In the genomic region with DNA sequence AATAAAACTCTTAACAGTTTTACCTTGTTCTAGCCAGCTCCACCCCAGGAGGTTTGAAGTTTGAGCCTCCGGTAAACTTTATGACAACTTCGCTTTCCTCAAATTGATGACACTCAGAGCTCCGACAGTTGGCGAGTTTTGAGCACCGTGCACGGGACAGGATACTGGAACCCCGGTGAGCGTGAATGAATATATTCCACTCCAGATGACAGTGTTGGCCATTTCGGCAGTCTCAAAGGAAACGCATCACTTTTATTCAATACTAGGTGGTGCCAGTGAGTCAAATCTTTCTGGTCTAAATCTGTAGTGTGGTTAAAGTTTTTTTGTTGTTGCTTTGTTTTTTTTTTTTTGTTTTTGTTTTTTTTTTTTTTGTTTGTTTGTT, we compare ENCODE assay signal across 8 mouse cellular contexts. TPM values are rescaled to one million over a fixed set of nuclear protein-coding genes. Genes with fewer than 3 reads are reported as not detected.
DNase-seq lines count a peak whose midpoint lies in the region; ATAC-seq and TF ChIP-seq lines count a peak whose summit lies in the region.

No protein-coding gene starts in this region.

- H3K27me3 ChIP-seq in forebrain, embryonic 10.5 days (ENCODE audit: poor library complexity, severe bottlenecking), result no peaks in the 10 kb centered on the region
- H3K27me3 ChIP-seq in hindbrain, embryonic 16.5 days (replicated peaks; ENCODE audit: control insufficient read depth, insufficient read depth, low read length), result no peaks in the 10 kb centered on the region
- H3K27me3 ChIP-seq in liver, embryonic 15.5 days, result no peaks in the 10 kb centered on the region
- no peaks in the 10 kb centered on the region; the same call in 1 of the 2 replicates for H3K27me3 ChIP-seq in neural tube, embryonic 14.5 days (ENCODE audit: control insufficient read depth, insufficient read depth, low read length)

- peaks cover 26% of the 10 kb centered on the region for H3K4me1 ChIP-seq in forebrain, embryonic 10.5 days
- H3K4me1 ChIP-seq in hindbrain, embryonic 16.5 days (ENCODE audit: control insufficient read depth, insufficient read depth, low read depth, low read length), result peaks cover 14% of the 10 kb centered on the region
- H3K4me1 ChIP-seq in liver, embryonic 15.5 days (replicated peaks), result peaks cover 29% of the 10 kb centered on the region
- peaks cover 9% of the 10 kb centered on the region for H3K4me1 ChIP-seq in neural tube, embryonic 14.5 days (ENCODE audit: control insufficient read depth, insufficient read depth, low read length)

- no peak for DNase-seq in layer of hippocampus, adult 2 months (ENCODE audit: low spot score in 2 of 2)
- no peak for DNase-seq in layer of hippocampus, adult 8-10 months (ENCODE audit: low spot score in 2 of 2)
- DNase-seq in forebrain, embryonic 10.5 days (ENCODE audit: extremely low spot score, low spot score), result peak; percentile 27
- DNase-seq in gastrocnemius, adult 8-10 months (ENCODE audit: low spot score in 2 of 2), result no peak

- H3K4me2 ChIP-seq in hindbrain, embryonic 16.5 days (ENCODE audit: low read length), result peak overlapping the region; percentile 57
- H3K4me2 ChIP-seq in liver, embryonic 15.5 days, result peak overlapping the region; percentile 86
- peak overlapping the region; percentile 94 for H3K4me2 ChIP-seq in neural tube, embryonic 14.5 days (ENCODE audit: low read depth, low read length)

- TF ChIP-seq CTCF in layer of hippocampus, adult 2 months (conservative IDR thresholded peaks at IDR 0.05), result peak; percentile 75

- H3K9me3 ChIP-seq in forebrain, embryonic 10.5 days, result no peaks in the 10 kb centered on the region
- no peaks in the 10 kb centered on the region for H3K9me3 ChIP-seq in hindbrain, embryonic 16.5 days (ENCODE audit: control insufficient read depth, low read length)
- H3K9me3 ChIP-seq in liver, embryonic 15.5 days (replicated peaks), result no peaks in the 10 kb centered on the region
- no peaks in the 10 kb centered on the region for H3K9me3 ChIP-seq in neural tube, embryonic 14.5 days (ENCODE audit: control insufficient read depth, low read length)

- ATAC-seq in activated CD4-positive, CD25-positive, alpha-beta regulatory T cell, adult 4 months, result peak; percentile 74
- ATAC-seq in hindbrain, embryonic 16.5 days, result no peak
- no peak for ATAC-seq in liver, embryonic 15.5 days (ENCODE audit: insufficient read depth)
- ATAC-seq in neural tube, embryonic 14.5 days (ENCODE audit: low read depth), result no peak

- peak overlapping the region; percentile 72 for H3K27ac ChIP-seq in layer of hippocampus, adult 2 months
- H3K27ac ChIP-seq in forebrain, embryonic 10.5 days, result peak overlapping the region; percentile 91
- H3K27ac ChIP-seq in hindbrain, embryonic 16.5 days (ENCODE audit: low read depth, low read length), result peak overlapping the region; percentile 71; the same call in 1 of the 2 replicates
- peak overlapping the region; percentile 60 for H3K27ac ChIP-seq in liver, embryonic 15.5 days (replicated peaks)
- peak overlapping the region; percentile 60; the same call in 1 of the 2 replicates for H3K27ac ChIP-seq in neural tube, embryonic 14.5 days (ENCODE audit: low read depth, low read length)

- H3K4me3 ChIP-seq in layer of hippocampus, adult 2 months, result peak overlapping the region; percentile 98
- H3K4me3 ChIP-seq in forebrain, embryonic 10.5 days, result peak overlapping the region; percentile 84
- peak overlapping the region; percentile 69 for H3K4me3 ChIP-seq in hindbrain, embryonic 16.5 days (ENCODE audit: low read length)
- H3K4me3 ChIP-seq in liver, embryonic 15.5 days (replicated peaks), result peak overlapping the region; percentile 78
- H3K4me3 ChIP-seq in neural tube, embryonic 14.5 days (ENCODE audit: low read depth, low read length), result peak overlapping the region; percentile 67

- H3K36me3 ChIP-seq in forebrain, embryonic 10.5 days (replicated peaks), result peaks cover 42% of the 10 kb centered on the region
- peaks cover 16% of the 10 kb centered on the region for H3K36me3 ChIP-seq in hindbrain, embryonic 16.5 days (ENCODE audit: control insufficient read depth, insufficient read depth, low read length)
- peaks cover 37% of the 10 kb centered on the region for H3K36me3 ChIP-seq in liver, embryonic 15.5 days (replicated peaks)
- peaks cover 29% of the 10 kb centered on the region for H3K36me3 ChIP-seq in neural tube, embryonic 14.5 days (ENCODE audit: control insufficient read depth, insufficient read depth, low read length)

- 2% methylated on average over 10 of the region's 10 CpGs for WGBS in forebrain, embryonic 10.5 days
- WGBS in hindbrain, embryonic 16.5 days, result 2% methylated on average over 10 of the region's 10 CpGs
- WGBS in liver, embryonic 15.5 days (ENCODE audit: insufficient replicate concordance), result under 1% methylated on average over 10 of the region's 10 CpGs
- 1% methylated on average over 10 of the region's 10 CpGs for WGBS in neural tube, embryonic 14.5 days

- peak overlapping the region; percentile 78 for H3K9ac ChIP-seq in hindbrain, embryonic 16.5 days (ENCODE audit: low read depth, low read length)
- peak overlapping the region; percentile 79 for H3K9ac ChIP-seq in liver, embryonic 15.5 days
- H3K9ac ChIP-seq in neural tube, embryonic 14.5 days (replicated peaks; ENCODE audit: low read depth, low read length), result peak overlapping the region; percentile 63

RNA-seq across cellular contexts. Expression of gene Lzic, which starts 0.8 kb away (rescaled TPM):
- 10 to 100 TPM; 15.3 to 16.9 TPM for total RNA-seq in layer of hippocampus, adult 2 months (2021)
- 10 to 100 TPM; 16.4 to 18.2 (median 16.9) TPM for total RNA-seq in layer of hippocampus, adult 8-10 months (2022)
- polyA plus RNA-seq in activated CD4-positive, CD25-positive, alpha-beta regulatory T cell, adult 4 months (2017; shearing (Covaris generic)), result 10 to 100 TPM; 26.0 to 30.0 TPM
- 51.8 and 55.2 TPM in 2 replicates for polyA plus RNA-seq in forebrain, embryonic 10.5 days (2016; fragmentation: Nextera tagmentation; extraction: Ambion mirVana)
- 42.2 TPM in 2 replicates for polyA plus RNA-seq in hindbrain, embryonic 16.5 days (2015; fragmentation: Nextera tagmentation; extraction: Ambion mirVana)
- 10.3 and 11.9 TPM in 2 replicates for polyA plus RNA-seq in liver, embryonic 15.5 days (2015; fragmentation: Nextera tagmentation; extraction: Ambion mirVana)
- polyA plus RNA-seq in neural tube, embryonic 14.5 days (2014; fragmentation: Nextera tagmentation; extraction: Ambion mirVana), result 36.3 and 46.5 TPM in 2 replicates
- total RNA-seq in gastrocnemius, adult 8-10 months (2022), result 10 to 100 TPM; 12.3 to 18.0 (median 12.8) TPM

RNA-seq across cellular contexts. Expression of gene Nmnat1, which starts 0.8 kb away (rescaled TPM):
- 1 to 10 TPM; 8.9 to 9.0 TPM for total RNA-seq in layer of hippocampus, adult 2 months (2021)
- total RNA-seq in layer of hippocampus, adult 8-10 months (2022), result 1 to 10 TPM; 6.0 to 9.0 (median 7.0) TPM
- polyA plus RNA-seq in activated CD4-positive, CD25-positive, alpha-beta regulatory T cell, adult 4 months (2017; shearing (Covaris generic)), result 1 to 10 TPM; 8.1 to 8.6 TPM
- polyA plus RNA-seq in forebrain, embryonic 10.5 days (2016; fragmentation: Nextera tagmentation; extraction: Ambion mirVana), result 17.9 and 18.4 TPM in 2 replicates
- 7.7 and 9.1 TPM in 2 replicates for polyA plus RNA-seq in hindbrain, embryonic 16.5 days (2015; fragmentation: Nextera tagmentation; extraction: Ambion mirVana)
- polyA plus RNA-seq in liver, embryonic 15.5 days (2015; fragmentation: Nextera tagmentation; extraction: Ambion mirVana), result 5.1 and 5.3 TPM in 2 replicates
- polyA plus RNA-seq in neural tube, embryonic 14.5 days (2014; fragmentation: Nextera tagmentation; extraction: Ambion mirVana), result 7.8 and 9.2 TPM in 2 replicates
- 10 to 100 TPM; 29.8 to 34.8 (median 30.9) TPM for total RNA-seq in gastrocnemius, adult 8-10 months (2022)

RNA-seq across cellular contexts. Expression of gene Tmem274, which starts 8.6 kb away (rescaled TPM):
- not detected for total RNA-seq in layer of hippocampus, adult 2 months (2021)
- total RNA-seq in layer of hippocampus, adult 8-10 months (2022), result not detected
- polyA plus RNA-seq in activated CD4-positive, CD25-positive, alpha-beta regulatory T cell, adult 4 months (2017; shearing (Covaris generic)), result under 1 TPM in 1 of 2 experiments, not detected in 1; 0.74 TPM
- polyA plus RNA-seq in forebrain, embryonic 10.5 days (2016; fragmentation: Nextera tagmentation; extraction: Ambion mirVana), result 0.50 and 0.63 TPM in 2 replicates
- 0.45 TPM in 1 of 2 replicates, not detected in the other for polyA plus RNA-seq in hindbrain, embryonic 16.5 days (2015; fragmentation: Nextera tagmentation; extraction: Ambion mirVana)
- 0.20 TPM in 1 of 2 replicates, not detected in the other for polyA plus RNA-seq in liver, embryonic 15.5 days (2015; fragmentation: Nextera tagmentation; extraction: Ambion mirVana)
- not detected in 2 replicates for polyA plus RNA-seq in neural tube, embryonic 14.5 days (2014; fragmentation: Nextera tagmentation; extraction: Ambion mirVana)
- not detected for total RNA-seq in gastrocnemius, adult 8-10 months (2022)

RNA-seq across cellular contexts. Expression of gene Rbp7, which starts 31.0 kb away (rescaled TPM):
- not detected for total RNA-seq in layer of hippocampus, adult 2 months (2021)
- total RNA-seq in layer of hippocampus, adult 8-10 months (2022), result not detected
- polyA plus RNA-seq in activated CD4-positive, CD25-positive, alpha-beta regulatory T cell, adult 4 months (2017; shearing (Covaris generic)), result not detected
- polyA plus RNA-seq in forebrain, embryonic 10.5 days (2016; fragmentation: Nextera tagmentation; extraction: Ambion mirVana), result not detected in 2 replicates
- not detected in 2 replicates for polyA plus RNA-seq in hindbrain, embryonic 16.5 days (2015; fragmentation: Nextera tagmentation; extraction: Ambion mirVana)
- polyA plus RNA-seq in liver, embryonic 15.5 days (2015; fragmentation: Nextera tagmentation; extraction: Ambion mirVana), result not detected in 2 replicates
- not detected in 2 replicates for polyA plus RNA-seq in neural tube, embryonic 14.5 days (2014; fragmentation: Nextera tagmentation; extraction: Ambion mirVana)
- total RNA-seq in gastrocnemius, adult 8-10 months (2022), result 10 to 100 TPM in 1 of 4 experiments, 1 to 10 TPM in 3; 3.8 to 14.0 (median 5.8) TPM

RNA-seq across cellular contexts. Expression of gene Ctnnbip1, which starts 32.2 kb away (rescaled TPM):
- total RNA-seq in layer of hippocampus, adult 2 months (2021), result 10 to 100 TPM; 32.2 to 34.4 TPM
- 10 to 100 TPM; 28.1 to 40.7 (median 32.0) TPM for total RNA-seq in layer of hippocampus, adult 8-10 months (2022)
- polyA plus RNA-seq in activated CD4-positive, CD25-positive, alpha-beta regulatory T cell, adult 4 months (2017; shearing (Covaris generic)), result 1 to 10 TPM in 1 of 2 experiments, under 1 TPM in 1; 0.28 to 1.4 TPM
- 53.6 and 59.6 TPM in 2 replicates for polyA plus RNA-seq in forebrain, embryonic 10.5 days (2016; fragmentation: Nextera tagmentation; extraction: Ambion mirVana)
- 98.6 and 106 TPM in 2 replicates for polyA plus RNA-seq in hindbrain, embryonic 16.5 days (2015; fragmentation: Nextera tagmentation; extraction: Ambion mirVana)
- 5.9 and 6.9 TPM in 2 replicates for polyA plus RNA-seq in liver, embryonic 15.5 days (2015; fragmentation: Nextera tagmentation; extraction: Ambion mirVana)
- polyA plus RNA-seq in neural tube, embryonic 14.5 days (2014; fragmentation: Nextera tagmentation; extraction: Ambion mirVana), result 93.2 and 98.0 TPM in 2 replicates
- total RNA-seq in gastrocnemius, adult 8-10 months (2022), result 10 to 100 TPM; 16.3 to 22.2 (median 18.8) TPM
